Mouse (Mus musculus) kidney, embryonic 16.5 days (tissue): Measurements from ENCODE around the gene Npl. TPM values are rescaled to one million over a fixed set of nuclear protein-coding genes. Genes with fewer than 3 reads are reported as not detected.
"Not testable (repeated sequence)": the region's sequence is repeated elsewhere in the genome, so short reads cannot be mapped to it uniquely, and the experiment has no call there.

Source experiments
- ATAC-seq: fragments of 200-750 bp; cut with Nextera tagmentation; 2 replicates; pipeline ENCODE4 v1.8.0; 2017; ENCODE audit warnings: moderate TSS enrichment; ENCODE audit not compliant: low FRiP score, low TSS enrichment
- H3K27ac ChIP-seq: fragments of 300-500 bp; sonication (generic); 2 replicates; pipeline ENCODE4 v1.5.1; 2014; ENCODE audit warnings: low read length
- H3K27me3 ChIP-seq: fragments of 300-500 bp; sonication (generic); 2 replicates; pipeline ENCODE4 v1.6.1; 2014; ENCODE audit warnings: low read length, control low read depth, mixed read lengths; ENCODE audit not compliant: insufficient read depth
- H3K36me3 ChIP-seq: fragments of 300-500 bp; sonication (generic); 2 replicates; pipeline ENCODE4 v1.6.1; 2014; ENCODE audit warnings: low read length, control low read depth, mixed read lengths; ENCODE audit not compliant: insufficient read depth
- H3K4me1 ChIP-seq: fragments of 300-500 bp; sonication (generic); 2 replicates; pipeline ENCODE4 v1.6.1; 2014; ENCODE audit warnings: low read length, control low read depth, mixed read lengths; ENCODE audit not compliant: insufficient read depth
- H3K4me2 ChIP-seq: fragments of 300-500 bp; sonication (generic); replicated peaks from 2 replicates; pipeline ENCODE4 v1.6.1; 2014; ENCODE audit warnings: low read depth, low read length
- H3K4me3 ChIP-seq: fragments of 300-500 bp; sonication (generic); 2 replicates; pipeline ENCODE4 v1.5.1; 2014; ENCODE audit warnings: mild to moderate bottlenecking, low read length
- H3K9ac ChIP-seq: fragments of 300-500 bp; sonication (generic); replicated peaks from 2 replicates; pipeline ENCODE4 v1.6.1; 2014; ENCODE audit warnings: low read length
- H3K9me3 ChIP-seq: fragments of 300-500 bp; sonication (generic); 2 replicates; pipeline ENCODE4 v1.6.1; 2016; ENCODE audit warnings: low read length, control low read depth
- WGBS: fragments of 180-500 bp; shearing (Covaris S2); extraction: QIAGEN DNeasy Blood & Tissue Kit; methylation state at CpG from one replicate; pipeline ENCODE4 v1.1.7; 2014; 5-methylcytosine and 5-hydroxymethylcytosine counted together
- polyA plus RNA-seq: library from polyadenylated mRNA; unstranded; fragments of >200 nt; fragmentation: Nextera tagmentation; extraction: Ambion mirVana; gene quantifications from 2 replicates; pipeline ENCODE4 v1.2.1, GENCODE M21; 2015

Gene Npl
- polyA plus RNA-seq, 1 experiment from 2014 or later: 25.2 TPM

GRCm38 (mm10) chr1:153493931-153494330 lies 55.9 kb downstream of the Npl start:
- no peak for ATAC-seq
- Histone ChIP-seq H3K27ac (no peak overlapping the region), H3K9ac (no peak overlapping the region), H3K4me2 (no peak overlapping the region), H3K4me3 (no peak overlapping the region), H3K36me3 (no peaks in the 10 kb centered on the region), H3K27me3 (no peaks in the 10 kb centered on the region), H3K4me1 (no peaks in the 10 kb centered on the region), H3K9me3 (no peaks in the 10 kb centered on the region)
- 36% methylated on average over 6 of the region's 6 CpGs for WGBS

DNA sequence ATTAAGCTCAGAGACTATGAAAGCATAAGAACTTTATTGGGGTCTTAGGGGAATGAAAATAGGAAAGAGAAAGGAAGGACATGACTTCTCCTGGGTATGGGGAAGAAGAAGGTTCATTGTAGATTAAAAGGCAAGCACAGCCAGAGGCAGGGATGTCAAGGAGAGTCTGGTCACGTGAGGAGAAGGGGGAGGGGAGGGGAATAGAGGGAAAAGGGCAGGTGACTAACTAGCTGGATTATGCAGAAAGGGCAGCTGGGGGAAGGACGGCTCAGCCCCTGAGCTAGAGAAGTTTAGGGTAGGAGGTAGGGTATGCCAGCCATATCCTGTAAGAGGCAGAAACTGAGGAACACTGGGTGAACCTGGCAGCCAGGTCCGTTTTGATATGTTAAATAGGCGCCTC lies 56.5 kb downstream of the Npl start:
- ATAC-seq: no peak

GRCm38 (mm10) chr1:153491822-153492221 lies 58.0 kb downstream of the Npl start:
- ATAC-seq: no peak
- Histone ChIP-seq H3K27ac (no peak overlapping the region), H3K9ac (no peak overlapping the region), H3K4me1 (no peaks in the 10 kb centered on the region), H3K27me3 (no peaks in the 10 kb centered on the region), H3K9me3 (no peaks in the 10 kb centered on the region), H3K4me2 (no peak overlapping the region), H3K36me3 (no peaks in the 10 kb centered on the region), H3K4me3 (no peak overlapping the region)
- 95% methylated on average over 1 of the region's 1 CpGs for WGBS

More for the DNA sequence above, 56.5 kb downstream of the Npl start:
- 36% methylated on average over 4 of the region's 4 CpGs for WGBS
- Histone ChIP-seq H3K4me2 (no peak overlapping the region), H3K4me3 (no peak overlapping the region), H3K27me3 (no peaks in the 10 kb centered on the region), H3K9ac (no peak overlapping the region), H3K36me3 (no peaks in the 10 kb centered on the region), H3K27ac (no peak overlapping the region), H3K9me3 (no peaks in the 10 kb centered on the region), H3K4me1 (no peaks in the 10 kb centered on the region)

- no peaks in the 10 kb centered on the region for H3K27me3 ChIP-seq
- H3K36me3 ChIP-seq: no peaks in the 10 kb centered on the region
- H3K4me3 ChIP-seq: no peak overlapping the region
- H3K4me1 ChIP-seq: peaks cover under 1% of the 10 kb centered on the region; the same call in 1 of the 2 replicates
- no peaks in the 10 kb centered on the region for H3K9me3 ChIP-seq
- 81% methylated on average over 2 of the region's 2 CpGs for WGBS
- H3K4me2 ChIP-seq: no peak overlapping the region
- no peak overlapping the region for H3K27ac ChIP-seq
- ATAC-seq: no peak
- H3K9ac ChIP-seq: no peak overlapping the region
Measured at GRCm38 (mm10) chr1:153491345-153491744, 58.5 kb downstream of the Npl start.

- Histone ChIP-seq H3K4me2 (no peak overlapping the region), H3K9ac (no peak overlapping the region), H3K36me3 (no peaks in the 10 kb centered on the region), H3K9me3 (no peaks in the 10 kb centered on the region), H3K4me3 (no peak overlapping the region), H3K27me3 (no peaks in the 10 kb centered on the region), H3K4me1 (peaks cover 11% of the 10 kb centered on the region), H3K27ac (no peak overlapping the region)
- no peak for ATAC-seq
- WGBS: 84% methylated on average over 4 of the region's 4 CpGs
Measured at GRCm38 (mm10) chr1:153489963-153490362, 59.9 kb downstream of the Npl start.

DNA sequence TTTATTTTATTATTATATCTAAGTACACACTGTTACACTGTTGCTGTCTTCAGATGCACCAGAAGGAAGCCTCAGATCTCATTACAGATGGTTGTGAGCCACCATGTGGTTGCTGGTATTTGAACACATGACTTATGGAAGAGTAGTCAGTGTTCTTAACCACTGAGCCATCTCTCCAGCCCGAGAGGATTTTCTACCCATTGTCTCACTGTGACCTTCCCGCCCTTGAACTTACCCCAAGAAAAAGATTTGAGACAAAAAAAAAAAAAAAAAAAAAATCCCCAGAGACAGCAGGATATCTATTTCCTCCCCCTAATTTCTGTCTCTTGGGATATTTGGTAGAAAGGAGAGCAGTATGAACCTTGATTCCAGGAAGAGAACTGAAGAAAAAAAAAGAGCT lies 60.3 kb downstream of the Npl start:
- H3K27me3 ChIP-seq: no peaks in the 10 kb centered on the region
- no peak overlapping the region for H3K9ac ChIP-seq
- no peaks in the 10 kb centered on the region for H3K9me3 ChIP-seq
- no peak overlapping the region for H3K27ac ChIP-seq
- no peak overlapping the region for H3K4me2 ChIP-seq
- no peaks in the 10 kb centered on the region for H3K36me3 ChIP-seq
- no peak for ATAC-seq
- peaks cover 15% of the 10 kb centered on the region for H3K4me1 ChIP-seq
- 59% methylated on average over 2 of the region's 2 CpGs for WGBS
- H3K4me3 ChIP-seq: no peak overlapping the region

- Histone ChIP-seq H3K4me1 (peaks cover 19% of the 10 kb centered on the region), H3K9ac (no peak overlapping the region), H3K9me3 (no peaks in the 10 kb centered on the region), H3K4me2 (no peak overlapping the region), H3K4me3 (no peak overlapping the region), H3K27me3 (no peaks in the 10 kb centered on the region), H3K36me3 (no peaks in the 10 kb centered on the region), H3K27ac (no peak overlapping the region)
- WGBS: 62% methylated on average over 7 of the region's 7 CpGs
- no peak for ATAC-seq
Measured at GRCm38 (mm10) chr1:153489132-153489531, 60.7 kb downstream of the Npl start.

- H3K4me3 ChIP-seq: peak within 1 kb of the TSS; percentile 100
- H3K27me3 ChIP-seq: no peaks in the 10 kb centered on the region
- ATAC-seq: peak; percentile 93
- WGBS: under 1% methylated on average over 35 of the region's 35 CpGs
- H3K4me1 ChIP-seq: peaks cover 25% of the 10 kb centered on the region
- peak within 1 kb of the TSS; percentile 92 for H3K4me2 ChIP-seq
- H3K36me3 ChIP-seq: peaks cover 4% of the 10 kb centered on the region; the same call in 1 of the 2 replicates
- peak within 1 kb of the TSS; percentile 99 for H3K9ac ChIP-seq
- H3K9me3 ChIP-seq: no peaks in the 10 kb centered on the region
- H3K27ac ChIP-seq: peak within 1 kb of the TSS; percentile 90
Measured at GRCm38 (mm10) chr1:153487500-153487879, 62.4 kb downstream of the Npl start, which contains the start of gene Dhx9. TSS of gene Dhx9 (minus strand) at chr1:153487660.

GRCm38 (mm10) chr1:153486767-153487499 lies 62.9 kb downstream of the Npl start:
- Histone ChIP-seq H3K36me3 (peaks cover 7% of the 10 kb centered on the region; the same call in 1 of the 2 replicates), H3K27me3 (no peaks in the 10 kb centered on the region), H3K9me3 (no peaks in the 10 kb centered on the region), H3K4me1 (peaks cover 25% of the 10 kb centered on the region), H3K9ac (peak overlapping the region; percentile 99), H3K4me2 (peak overlapping the region; percentile 92), H3K4me3 (peak overlapping the region; percentile 100), H3K27ac (peak overlapping the region; percentile 90)
- peak; percentile 77 for ATAC-seq
- under 1% methylated on average over 56 of the region's 64 CpGs for WGBS

DNA sequence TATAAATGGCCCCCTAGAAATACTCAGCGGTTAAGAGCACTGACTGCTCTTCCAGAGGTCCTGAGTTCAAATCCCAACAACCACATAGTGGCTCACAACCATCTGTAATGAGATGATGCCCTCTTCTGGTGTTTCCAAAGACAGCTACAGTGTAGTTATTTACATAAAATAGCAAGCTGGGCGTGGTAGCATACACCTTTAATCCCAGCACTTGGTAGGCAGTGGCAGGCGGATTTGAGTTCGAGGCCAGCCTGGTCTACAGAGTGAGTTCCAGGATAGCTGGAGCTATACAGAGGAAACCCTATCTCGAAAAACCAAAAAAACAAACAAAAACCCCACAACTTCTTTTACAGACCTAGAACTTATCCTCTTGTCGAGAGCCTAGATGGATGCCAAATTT lies 63.7 kb downstream of the Npl start:
- Histone ChIP-seq H3K4me1 (peaks cover 25% of the 10 kb centered on the region), H3K4me2 (peak overlapping the region; percentile 92), H3K9ac (peak overlapping the region; percentile 99), H3K36me3 (peaks cover 11% of the 10 kb centered on the region; the same call in 1 of the 2 replicates), H3K4me3 (peak overlapping the region; percentile 100)
- not testable (repeated sequence) for H3K27me3 ChIP-seq, ATAC-seq, H3K9me3 ChIP-seq, H3K27ac ChIP-seq
- 6% methylated on average over 6 of the region's 6 CpGs for whole genome bisulfite sequencing
